In genomic region chr1:134722891-134723290, GRCm38 (mm10) we compare ENCODE assay signal across 20 mouse cellular contexts.
DNase-seq lines count a peak whose midpoint lies in the region; ATAC-seq lines count a peak whose summit lies in the region.
"Had no signal": no experiment of that assay in that cellular context is flagged by ENCODE, and none has a peak within 500 bp of the region (broad histone marks: within the 10 kb centered on the region; RNA-seq: fewer than 3 reads in every experiment).

No protein-coding gene starts in this region.

- DNase-seq in cerebellum, postnatal 4 days (ENCODE audit: low spot score in 2 of 2): no peak
- DNase-seq in cerebellum, adult 11 months: peak; percentile 77
- DNase-seq in cerebellum, adult 9-10 months: peak; percentile 89
- DNase-seq in cerebellum, postnatal 36 days: peak; percentile 74 to 75
- DNase-seq in right cerebral cortex, adult 2 months (ENCODE audit: low spot score in 2 of 2): no peak
- DNase-seq in ovary, postnatal 36 days (ENCODE audit: low spot score): no peak
- DNase-seq: adrenal gland, adult 8-10 months; gastrocnemius, adult 2 months; gastrocnemius, postnatal 36 days; heart, postnatal 10 days; kidney, adult 18-20 months; kidney, postnatal 36 days; liver; lung, adult 2 months; lung, postnatal 10 days; right cerebral cortex, postnatal 4 days; thymus, postnatal 4 days had no signal

- ATAC-seq in cerebellum, adult (ENCODE audit: insufficient number of reproducible peaks, low FRiP score, low TSS enrichment): 0 out of 2 replicates have a peak, but pooled peaks have one; percentile 13
- ATAC-seq: forebrain, embryonic 16.5 days; midbrain, embryonic 15.5 days had no signal

Comparison
In these comparisons a context has a peak if more than half of its experiments do, and no peak if none do; other contexts are left out.
1. DNase-seq: peak in cerebellum, adult 11 months (single experiment), cerebellum, adult 9-10 months (single experiment) and cerebellum, postnatal 36 days (2 of 2); none in cerebellum, postnatal 4 days (0 of 2), right cerebral cortex, adult 2 months (0 of 2) and ovary, postnatal 36 days (single experiment).